Mouse (Mus musculus) kidney, embryonic 15.5 days (tissue): ENCODE results near the gene Acads. TPM values are rescaled to one million over a fixed set of nuclear protein-coding genes. Genes with fewer than 3 reads are reported as not detected.
"Not testable (repeated sequence)": the region's sequence is repeated elsewhere in the genome, so short reads cannot be mapped to it uniquely, and the experiment has no call there.

Experiments
- ATAC-seq: fragments of 200-750 bp; cut with Nextera tagmentation; replicated peaks from 2 replicates; pipeline ENCODE4 v1.8.0; 2017; ENCODE audit warnings: moderate TSS enrichment; ENCODE audit not compliant: low FRiP score
- H3K27ac ChIP-seq: fragments of 300-500 bp; sonication (generic); 2 replicates; pipeline ENCODE4 v1.5.1; 2015; ENCODE audit warnings: mild to moderate bottlenecking, inconsistent platforms
- H3K27me3 ChIP-seq: fragments of 300-500 bp; sonication (generic); 2 replicates; pipeline ENCODE4 v1.6.1; 2015; ENCODE audit warnings: inconsistent platforms
- H3K36me3 ChIP-seq: fragments of 300-500 bp; sonication (generic); 2 replicates; pipeline ENCODE4 v1.6.1; 2015; ENCODE audit warnings: inconsistent platforms
- H3K4me1 ChIP-seq: fragments of 300-500 bp; sonication (generic); 2 replicates; pipeline ENCODE4 v1.6.1; 2015; ENCODE audit warnings: inconsistent platforms
- H3K4me2 ChIP-seq: fragments of 300-500 bp; sonication (generic); 2 replicates; pipeline ENCODE4 v1.6.1; 2015; ENCODE audit warnings: moderate library complexity, mild to moderate bottlenecking, inconsistent platforms
- H3K4me3 ChIP-seq: fragments of 300-500 bp; sonication (generic); replicated peaks from 2 replicates; pipeline ENCODE4 v1.5.1; 2015; ENCODE audit warnings: mild to moderate bottlenecking, inconsistent platforms
- H3K9ac ChIP-seq: fragments of 300-500 bp; sonication (generic); 2 replicates; pipeline ENCODE4 v1.6.1; 2015; ENCODE audit warnings: mild to moderate bottlenecking, inconsistent platforms
- H3K9me3 ChIP-seq: fragments of 300-500 bp; sonication (generic); replicated peaks from 2 replicates; pipeline ENCODE4 v1.6.1; 2016; ENCODE audit warnings: inconsistent platforms
- WGBS: fragments of 180-500 bp; shearing (Covaris S2); methylation state at CpG from one replicate; pipeline ENCODE4 v1.1.7; 2015; ENCODE audit warnings: mixed read lengths; 5-methylcytosine and 5-hydroxymethylcytosine counted together
- polyA plus RNA-seq: library from polyadenylated mRNA; unstranded; fragments of >200 nt; fragmentation: Nextera tagmentation; extraction: Ambion mirVana; gene quantifications from 2 replicates; pipeline ENCODE4 v1.2.1, GENCODE M21; 2015

Gene Acads
- polyA plus RNA-seq, 1 experiment from 2014 or later, result 94.7 TPM

GRCm38 (mm10) chr5:115113244-115113643 is 5.9 kb downstream of the Acads start:
- Histone ChIP-seq H3K36me3 (peaks cover 60% of the 10 kb centered on the region), H3K4me1 (peaks cover 5% of the 10 kb centered on the region), H3K27me3 (no peaks in the 10 kb centered on the region), H3K4me2 (no peak overlapping the region), H3K9me3 (no peaks in the 10 kb centered on the region), H3K9ac (no peak overlapping the region), H3K4me3 (no peak overlapping the region), H3K27ac (no peak overlapping the region)
- WGBS, result 80% methylated on average over 12 of the region's 12 CpGs
- ATAC-seq, result no peak

DNA sequence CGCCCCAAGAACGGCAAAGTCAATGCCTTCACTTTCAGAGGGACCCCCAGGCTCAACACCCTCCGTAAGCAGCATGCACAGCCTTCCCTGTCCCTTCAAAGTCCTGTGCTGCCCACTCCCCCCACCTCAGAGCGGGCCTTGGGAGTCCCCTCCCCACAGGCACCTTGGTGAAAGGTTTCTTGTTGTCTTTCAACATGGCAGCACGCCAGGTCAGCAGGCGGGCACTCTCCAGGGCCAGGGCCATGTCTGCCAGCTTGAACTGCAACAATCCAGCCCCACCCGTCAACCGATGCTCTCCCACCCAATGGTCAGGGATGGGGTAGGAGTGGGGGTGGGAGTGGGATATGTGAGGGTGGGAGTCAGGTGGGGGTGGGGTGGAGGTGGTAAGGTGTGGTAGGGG is 8.0 kb downstream of the Acads start:
- Histone ChIP-seq H3K36me3 (peaks cover 57% of the 10 kb centered on the region), H3K9ac (no peak overlapping the region), H3K4me1 (peaks cover 4% of the 10 kb centered on the region; the same call in 1 of the 2 replicates), H3K4me3 (no peak overlapping the region), H3K4me2 (no peak overlapping the region), H3K27ac (no peak overlapping the region), H3K9me3 (no peaks in the 10 kb centered on the region), H3K27me3 (no peaks in the 10 kb centered on the region)
- no peak for ATAC-seq
- 89% methylated on average over 8 of the region's 8 CpGs for WGBS

- not testable (repeated sequence) for H3K27me3 ChIP-seq, ATAC-seq, H3K9ac ChIP-seq, H3K9me3 ChIP-seq, H3K4me3 ChIP-seq, H3K4me2 ChIP-seq, H3K4me1 ChIP-seq, H3K27ac ChIP-seq
- 96% methylated on average over 23 of the region's 23 CpGs for WGBS
- peaks cover 47% of the 10 kb centered on the region for H3K36me3 ChIP-seq
Measured at GRCm38 (mm10) chr5:115103253-115103652, 15.9 kb downstream of the Acads start.

- Histone ChIP-seq H3K9me3 (no peaks in the 10 kb centered on the region), H3K36me3 (peaks cover 51% of the 10 kb centered on the region), H3K4me2 (no peak overlapping the region), H3K9ac (no peak overlapping the region), H3K27me3 (no peaks in the 10 kb centered on the region), H3K4me1 (no peaks in the 10 kb centered on the region), H3K27ac (no peak overlapping the region), H3K4me3 (no peak overlapping the region)
- ATAC-seq, result no peak
- WGBS, result 85% methylated on average over 2 of the region's 2 CpGs
Measured at GRCm38 (mm10) chr5:115102231-115102630, 16.9 kb downstream of the Acads start.

GRCm38 (mm10) chr5:115100473-115100872 is 18.7 kb downstream of the Acads start:
- Histone ChIP-seq H3K27ac (no peak overlapping the region), H3K9me3 (no peaks in the 10 kb centered on the region), H3K36me3 (peaks cover 64% of the 10 kb centered on the region), H3K27me3 (no peaks in the 10 kb centered on the region), H3K9ac (no peak overlapping the region), H3K4me1 (no peaks in the 10 kb centered on the region), H3K4me3 (no peak overlapping the region), H3K4me2 (no peak overlapping the region)
- ATAC-seq, result no peak
- 71% methylated on average over 6 of the region's 6 CpGs for WGBS

DNA sequence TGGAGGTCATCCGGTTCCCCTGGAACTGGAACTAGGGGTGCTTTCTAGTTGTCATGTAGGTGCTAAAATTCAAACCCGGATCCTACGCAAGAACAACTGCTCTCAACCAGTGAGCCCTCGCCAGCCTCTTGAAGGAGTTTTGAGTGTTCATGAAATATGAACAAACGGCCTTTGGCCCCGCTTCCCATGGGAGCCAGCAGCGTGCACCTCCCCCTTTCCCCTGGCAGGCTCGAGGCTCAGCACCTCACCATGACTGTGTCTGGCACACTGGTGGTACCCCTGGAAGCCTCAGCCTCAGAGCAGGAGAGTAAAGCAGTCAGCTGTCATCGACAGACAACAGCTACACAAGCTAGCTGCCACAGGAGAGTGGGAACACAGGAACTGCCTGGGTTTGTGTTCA is 19.2 kb downstream of the Acads start:
- H3K4me2 ChIP-seq, result no peak overlapping the region
- no peaks in the 10 kb centered on the region for H3K9me3 ChIP-seq
- no peaks in the 10 kb centered on the region for H3K4me1 ChIP-seq
- H3K36me3 ChIP-seq, result peaks cover 69% of the 10 kb centered on the region
- 79% methylated on average over 9 of the region's 9 CpGs for WGBS
- ATAC-seq, result no peak
- H3K27ac ChIP-seq, result no peak overlapping the region
- H3K4me3 ChIP-seq, result no peak overlapping the region
- H3K27me3 ChIP-seq, result no peaks in the 10 kb centered on the region
- H3K9ac ChIP-seq, result no peak overlapping the region

DNA sequence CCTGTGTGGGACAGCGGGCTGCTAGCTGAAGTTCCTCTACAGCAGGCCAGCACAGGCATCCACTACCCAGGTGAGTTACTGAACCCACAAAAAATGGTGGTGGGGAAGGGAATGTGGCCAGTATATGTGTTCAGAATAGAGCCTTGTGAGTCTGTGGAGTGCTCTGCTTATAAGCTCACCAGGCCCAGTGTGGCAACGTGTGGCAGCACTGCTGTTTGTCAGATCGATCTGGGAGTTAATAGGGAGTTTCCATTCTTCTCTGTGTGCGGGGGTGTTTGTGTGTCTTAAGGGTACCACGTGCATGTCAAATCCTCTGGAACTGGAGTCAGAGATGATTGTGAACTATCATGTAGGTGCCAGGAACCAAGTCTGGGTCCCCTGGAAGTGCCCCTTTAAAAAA is 19.6 kb downstream of the Acads start:
- Histone ChIP-seq H3K9ac (no peak overlapping the region), H3K9me3 (no peaks in the 10 kb centered on the region), H3K4me3 (no peak overlapping the region), H3K27me3 (no peaks in the 10 kb centered on the region), H3K4me2 (no peak overlapping the region), H3K36me3 (peaks cover 70% of the 10 kb centered on the region), H3K4me1 (no peaks in the 10 kb centered on the region), H3K27ac (no peak overlapping the region)
- 82% methylated on average over 5 of the region's 5 CpGs for WGBS
- ATAC-seq, result no peak

GRCm38 (mm10) chr5:115098195-115098594 is 21.0 kb downstream of the Acads start, which contains the start of gene Gm10401:
Gm10401 (minus strand) TSS chr5:115098295.
- Histone ChIP-seq H3K9ac (no peak within 1 kb of the TSS), H3K27ac (no peak within 1 kb of the TSS), H3K4me2 (no peak within 1 kb of the TSS), H3K27me3 (no peaks in the 10 kb centered on the region), H3K4me1 (no peaks in the 10 kb centered on the region), H3K4me3 (no peak within 1 kb of the TSS), H3K9me3 (no peaks in the 10 kb centered on the region), H3K36me3 (peaks cover 76% of the 10 kb centered on the region)
- no peak for ATAC-seq
- WGBS, result 95% methylated on average over 8 of the region's 8 CpGs

DNA sequence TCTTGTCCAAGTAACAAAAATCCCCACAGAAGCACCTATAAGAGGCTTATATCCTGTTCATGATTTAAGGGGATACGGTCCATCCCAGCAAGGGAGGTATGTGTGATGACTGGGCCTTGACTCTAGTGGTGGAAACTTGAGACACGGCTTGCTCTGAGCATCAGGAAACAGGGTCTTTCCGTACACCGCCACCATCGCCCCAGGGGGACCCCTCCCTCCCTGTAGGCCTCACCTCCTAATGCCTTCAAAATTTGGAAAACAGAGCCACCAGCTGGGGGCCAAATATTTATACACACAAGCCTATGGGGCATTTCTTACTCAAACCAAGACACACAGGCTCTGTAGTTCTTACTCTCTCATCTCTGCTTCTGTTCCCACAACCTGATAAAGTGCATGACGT is 27.4 kb downstream of the Acads start:
- Histone ChIP-seq H3K27ac (no peak overlapping the region), H3K36me3 (peaks cover 99% of the 10 kb centered on the region), H3K4me3 (no peak overlapping the region), H3K4me2 (no peak overlapping the region), H3K27me3 (no peaks in the 10 kb centered on the region), H3K9ac (no peak overlapping the region), H3K9me3 (no peaks in the 10 kb centered on the region), H3K4me1 (no peaks in the 10 kb centered on the region)
- no peak for ATAC-seq
- WGBS, result 79% methylated on average over 6 of the region's 6 CpGs

DNA sequence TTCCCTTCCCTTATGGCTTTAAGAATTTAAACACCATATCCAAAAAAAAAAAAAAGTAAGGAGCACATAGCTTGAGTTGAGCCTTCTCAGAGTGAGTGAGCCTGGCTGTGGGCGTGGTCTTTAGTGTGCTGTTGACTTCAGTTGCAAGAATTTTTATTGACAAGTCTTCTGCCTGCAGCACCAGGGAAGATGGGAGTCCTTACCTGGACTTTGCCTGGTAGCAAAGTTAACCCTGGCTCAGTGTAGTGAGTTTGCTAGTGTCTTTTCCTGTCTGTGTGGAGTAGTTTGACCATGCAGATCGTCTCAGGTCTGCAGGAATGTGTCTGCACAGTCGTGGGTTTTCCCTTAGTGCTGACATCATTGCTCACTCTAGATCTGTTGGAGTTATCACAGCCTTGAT is 28.1 kb downstream of the Acads start:
- Histone ChIP-seq H3K27ac (no peak overlapping the region), H3K9ac (no peak overlapping the region), H3K4me2 (no peak overlapping the region), H3K27me3 (no peaks in the 10 kb centered on the region), H3K9me3 (no peaks in the 10 kb centered on the region), H3K36me3 (peaks cover 99% of the 10 kb centered on the region), H3K4me3 (no peak overlapping the region), H3K4me1 (no peaks in the 10 kb centered on the region)
- no peak for ATAC-seq
- WGBS, result 70% methylated on average over 3 of the region's 3 CpGs

GRCm38 (mm10) chr5:115089592-115090268 is 29.4 kb downstream of the Acads start:
- Histone ChIP-seq H3K9me3 (no peaks in the 10 kb centered on the region), H3K27ac (no peak overlapping the region), H3K9ac (no peak overlapping the region), H3K36me3 (peaks cover 97% of the 10 kb centered on the region), H3K4me1 (no peaks in the 10 kb centered on the region), H3K27me3 (no peaks in the 10 kb centered on the region), H3K4me2 (no peak overlapping the region), H3K4me3 (no peak overlapping the region)
- 91% methylated on average over 5 of the region's 5 CpGs for WGBS
- no peak for ATAC-seq

DNA sequence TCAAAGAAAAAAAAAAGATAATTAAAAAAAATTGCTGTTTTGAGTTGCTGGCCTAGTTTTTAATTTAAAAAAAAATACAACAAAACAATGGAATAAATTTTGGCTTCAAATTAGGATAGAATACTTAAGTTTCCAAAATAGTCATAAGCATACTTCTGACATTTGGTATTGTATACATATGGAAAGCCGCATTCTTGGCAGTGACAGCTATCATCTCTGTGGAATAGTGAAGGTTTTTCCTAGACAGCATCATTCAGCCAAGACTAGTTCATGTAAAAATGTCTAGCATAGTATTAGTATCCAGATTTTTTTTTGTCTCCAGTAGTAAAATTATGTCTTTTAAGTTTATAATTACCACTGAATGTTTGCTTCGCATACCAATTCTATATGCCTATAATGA is 33.5 kb downstream of the Acads start:
- Histone ChIP-seq H3K4me3 (no peak overlapping the region), H3K9ac (no peak overlapping the region), H3K4me1 (no peaks in the 10 kb centered on the region), H3K9me3 (no peaks in the 10 kb centered on the region), H3K36me3 (peaks cover 96% of the 10 kb centered on the region), H3K27me3 (no peaks in the 10 kb centered on the region), H3K4me2 (no peak overlapping the region), H3K27ac (no peak overlapping the region)
- WGBS, result 99% methylated on average over 2 of the region's 2 CpGs
- ATAC-seq, result no peak

DNA sequence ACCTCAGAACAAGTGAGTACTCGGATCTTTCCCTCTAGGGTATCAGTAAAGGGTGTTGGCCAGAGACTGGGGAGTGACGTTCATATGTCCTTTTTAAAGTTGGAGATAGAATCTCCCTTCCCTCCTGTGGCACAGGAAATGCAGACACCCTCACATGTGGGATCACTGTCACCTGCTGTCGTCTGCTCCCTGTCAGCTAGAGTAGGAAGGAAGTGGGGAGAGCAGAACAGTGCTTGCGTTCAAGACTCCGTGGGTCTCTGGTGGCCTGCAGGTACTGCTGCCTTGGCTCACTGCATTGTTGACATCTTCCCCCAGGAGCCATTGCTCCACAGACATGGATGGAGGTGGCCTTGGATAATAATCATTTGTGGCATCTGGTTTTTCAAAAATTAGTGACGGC is 35.7 kb downstream of the Acads start:
- H3K36me3 ChIP-seq, result peaks cover 80% of the 10 kb centered on the region
- no peak for ATAC-seq
- no peak overlapping the region for H3K4me3 ChIP-seq
- no peak overlapping the region for H3K4me2 ChIP-seq
- 83% methylated on average over 6 of the region's 6 CpGs for WGBS
- no peak overlapping the region for H3K27ac ChIP-seq
- H3K9ac ChIP-seq, result no peak overlapping the region
- no peaks in the 10 kb centered on the region for H3K4me1 ChIP-seq
- H3K27me3 ChIP-seq, result no peaks in the 10 kb centered on the region
- no peaks in the 10 kb centered on the region for H3K9me3 ChIP-seq
